Mouse (Mus musculus) gastrocnemius, postnatal 36 days (tissue): Measurements from ENCODE around the gene Krt86. TPM values are rescaled to one million over a fixed set of nuclear protein-coding genes. Genes with fewer than 3 reads are reported as not detected.
"Not testable (repeated sequence)": the region's sequence is repeated elsewhere in the genome, so short reads cannot be mapped to it uniquely, and the experiment has no call there.

Experiments
- DNase-seq, 2 experiments: peaks; one replicate each; pipeline ENCODE4 v3.0.0; 2022
- intact Hi-C: fragments of 180-260 bp; cut with DNase I; formaldehyde crosslinking; loops from one replicate; pipeline ENCODE4 v1.15.1; 2025
- total RNA-seq, 2 experiments: library from RNA; stranded (reverse); gene quantifications; 2 replicates each; pipeline ENCODE4 v1.2.3; 2021

Krt86 gene
- total RNA-seq, 2 experiments from 2014 or later: not detected

DNA sequence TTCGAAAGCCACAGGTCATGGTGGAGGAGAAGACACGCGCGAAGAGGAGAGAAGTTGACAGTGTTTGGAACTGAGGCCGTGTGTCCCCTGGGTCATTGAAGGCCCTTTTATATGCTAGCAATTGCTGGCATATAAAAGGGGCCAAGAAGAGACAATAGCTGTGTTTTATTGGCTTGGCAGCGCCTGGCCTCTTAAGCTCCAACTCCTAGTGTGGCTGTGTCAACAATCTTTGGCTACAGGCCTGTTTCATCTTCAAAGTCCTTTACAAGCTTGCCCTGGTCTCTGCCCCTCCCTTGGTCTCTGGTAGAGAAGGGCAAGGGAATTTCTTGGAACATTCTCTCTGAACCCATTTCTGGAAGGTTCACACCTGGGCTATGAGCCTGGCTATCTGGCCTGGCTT lies 18.2 kb downstream of the Krt86 start, which contains the start of gene Krt83:
TSS of gene Krt83 (minus strand) at position 82 of the 400 bp plus-strand sequence.
- intact Hi-C loops: no loop called here
- DNase-seq: no peak

GRCm38 (mm10) chr15:101492718-101493117 lies 19.4 kb downstream of the Krt86 start:
- intact Hi-C loops: no loop called here
- no peak for DNase-seq

GRCm38 (mm10) chr15:101493713-101494112 lies 20.4 kb downstream of the Krt86 start:
- intact Hi-C loops: no loop called here

DNA sequence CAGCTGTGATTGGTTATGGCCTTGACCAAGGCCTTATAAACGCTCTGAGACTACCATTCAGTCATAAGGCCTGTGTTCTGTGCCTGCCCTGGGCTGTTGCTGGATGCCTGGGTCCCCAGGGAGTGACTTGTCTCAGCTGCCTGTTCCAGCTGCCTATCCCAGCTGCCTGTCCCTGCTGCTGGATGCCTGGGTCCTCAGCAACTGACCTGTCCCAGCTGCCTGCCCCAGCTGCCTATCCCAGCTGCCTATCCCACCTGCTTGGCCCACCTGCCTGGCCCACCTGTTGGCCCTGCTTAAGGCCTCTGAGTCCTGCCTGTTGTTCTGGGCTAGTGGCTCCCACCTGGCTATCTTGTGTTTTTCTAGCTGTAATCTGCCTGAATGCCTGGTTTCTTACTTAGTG lies 20.9 kb downstream of the Krt86 start:
- no peak for DNase-seq
- intact Hi-C loops: no loop called here

More at GRCm38 (mm10) chr15:101493713-101494112, 20.4 kb downstream of the Krt86 start:
- no peak for DNase-seq

GRCm38 (mm10) chr15:101495266-101495665 lies 22.0 kb downstream of the Krt86 start:
- intact Hi-C loops: loop anchor here (5.0 kb wide), 1 partner anchor 153 kb away; no protein-coding TSS in a partner anchor

DNA sequence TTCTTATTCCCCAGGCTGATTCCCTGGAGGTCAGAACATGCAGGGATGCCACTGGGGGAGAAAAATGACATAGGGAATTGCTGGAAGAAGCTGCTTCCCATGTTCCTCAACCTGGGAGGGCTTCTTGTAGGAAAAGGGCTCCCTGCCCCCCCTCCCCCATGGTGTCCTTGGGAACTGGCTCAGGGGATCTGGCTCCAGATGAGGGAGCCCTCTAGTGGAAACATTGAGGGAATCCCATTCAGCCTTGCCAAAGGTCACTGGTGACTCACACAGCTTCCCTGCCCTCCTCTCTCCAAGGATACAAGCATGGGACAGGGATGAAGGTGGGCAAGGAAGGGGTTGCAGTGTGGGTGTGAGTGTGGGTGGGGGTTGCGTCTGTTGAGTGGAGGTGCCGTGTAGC lies 23.9 kb downstream of the Krt86 start:
- DNase-seq: no peak

More at GRCm38 (mm10) chr15:101495266-101495665, 22.0 kb downstream of the Krt86 start:
- no peak for DNase-seq

DNA sequence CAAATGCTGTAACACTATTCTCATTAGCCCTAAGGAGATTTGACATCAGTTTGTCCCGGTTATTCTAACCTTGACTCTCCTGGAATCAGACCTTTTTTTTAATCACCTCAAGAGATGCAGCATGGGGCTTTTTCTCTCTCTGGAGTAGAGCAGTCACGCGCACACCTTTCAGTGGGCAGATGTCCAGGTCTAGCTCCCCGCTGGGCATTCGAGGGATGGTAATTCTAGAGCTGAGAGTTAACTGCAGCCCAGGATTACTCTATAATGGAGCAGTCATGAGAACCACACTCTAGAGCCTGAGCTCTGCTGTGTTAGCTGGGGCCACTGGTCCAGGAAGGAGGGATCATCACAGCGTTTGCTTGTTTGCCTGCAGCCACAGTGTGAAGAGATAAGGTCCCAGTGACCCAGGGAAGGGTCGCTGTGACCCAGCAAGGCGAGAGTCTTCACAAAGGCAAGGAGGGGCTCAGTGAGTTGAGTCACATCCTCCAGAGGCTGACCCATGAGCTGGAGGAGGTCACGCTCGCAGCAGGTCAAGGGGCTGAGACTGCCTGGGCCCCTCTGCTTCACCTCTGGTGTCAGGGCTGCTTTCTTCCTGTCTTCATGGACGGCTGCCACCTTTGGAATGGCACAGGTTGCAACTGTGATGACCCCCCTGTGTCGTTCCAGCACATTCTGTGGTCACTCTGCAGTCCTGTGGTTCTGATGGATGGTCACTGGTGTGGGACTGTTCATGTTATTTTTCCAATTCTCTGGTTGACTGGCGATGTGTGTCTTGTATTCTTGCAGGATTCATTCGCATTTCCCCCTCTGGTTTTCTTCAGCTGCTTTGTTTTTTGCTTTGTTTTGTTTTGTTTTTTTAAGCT lies 33.8 kb downstream of the Krt86 start:
- no peak for DNase-seq
- intact Hi-C loops: no loop called here

More for the DNA sequence above, 23.9 kb downstream of the Krt86 start:
- intact Hi-C loops: loop anchor here (5.0 kb wide), 1 partner anchor 155 kb away; no protein-coding TSS in a partner anchor

- DNase-seq: no peak
- intact Hi-C loops: no loop called here
Observed at GRCm38 (mm10) chr15:101508247-101508646, 35.0 kb downstream of the Krt86 start.

DNA sequence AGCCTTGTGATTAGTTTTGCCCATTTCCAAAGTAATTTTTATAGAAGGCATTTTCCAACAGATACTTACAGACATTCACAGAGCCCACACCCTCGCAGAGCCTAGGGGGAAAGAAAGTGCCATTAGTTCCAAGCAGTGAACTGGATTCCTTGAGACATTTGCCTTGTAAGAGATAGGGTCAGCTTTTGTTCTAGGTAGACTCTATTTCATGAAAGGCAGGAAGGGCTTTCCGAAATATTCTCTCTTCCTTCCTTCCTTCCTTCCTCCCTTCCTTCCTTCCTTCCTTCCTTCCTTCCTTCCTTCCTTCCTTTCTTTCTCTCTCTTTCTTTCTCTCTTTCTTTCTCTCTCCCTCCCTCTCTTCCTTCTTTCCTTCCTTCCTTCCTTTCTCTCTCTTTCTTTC lies 43.9 kb downstream of the Krt86 start, which contains the start of gene Gm49425:
TSS of gene Gm49425 (minus strand) at position 101 of the 400 bp plus-strand sequence.
- not testable (repeated sequence) for DNase-seq
- intact Hi-C loops: loop anchor here (2.0 kb wide), 1 partner anchor 84 kb away; no protein-coding TSS in a partner anchor

- intact Hi-C loops: loop anchor here (2.0 to 10.0 kb wide), 4 partner anchors 179 to 545 kb away; no protein-coding TSS in a partner anchor
- DNase-seq: peak; percentile 50 to 58
Observed at GRCm38 (mm10) chr15:101519792-101520191, 46.5 kb downstream of the Krt86 start.

- intact Hi-C loops: loop anchor here (5.0 to 10.0 kb wide), 2 partner anchors 450 to 542 kb away; no protein-coding TSS in a partner anchor
- DNase-seq: no peak
Observed at GRCm38 (mm10) chr15:101522556-101523232, 49.4 kb downstream of the Krt86 start.

Other genes starting within 250 kb of the Krt86 start
- 1 to 10 TPM; 5.7 to 6.3 TPM for gene Grasp, start 249.3 kb upstream of the Krt86 start, total RNA-seq
- 100 to 1,000 TPM; 152 to 202 TPM for gene Nr4a1, start 219.2 kb upstream of the Krt86 start, total RNA-seq
- gene Atg101, start 189.2 kb upstream of the Krt86 start, total RNA-seq: 10 to 100 TPM; 30.6 to 32.6 TPM
- gene 6030408B16Rik, start 180.3 kb upstream of the Krt86 start, total RNA-seq: under 1 TPM; 0.23 to 0.44 TPM
- gene Krt80, start 103.3 kb upstream of the Krt86 start, total RNA-seq: 1 to 10 TPM; 1.9 to 2.5 TPM
- under 1 TPM in 1 of 2 experiments, not detected in 1; 0.15 TPM for gene Krt7, start 62.4 kb upstream of the Krt86 start, total RNA-seq
- gene Krt87, start 34.7 kb upstream of the Krt86 start, total RNA-seq: not detected
- not detected for gene Krt88, start 25.7 kb upstream of the Krt86 start, total RNA-seq
- not detected for gene Krt81, start 9.7 kb upstream of the Krt86 start, total RNA-seq
- gene Krt83, start 18.0 kb downstream of the Krt86 start, total RNA-seq: not detected
- gene Gm49425, start 43.8 kb downstream of the Krt86 start, total RNA-seq: not detected
- gene Krt84, start 59.3 kb downstream of the Krt86 start, total RNA-seq: not detected
- not detected for gene Krt82, start 77.2 kb downstream of the Krt86 start, total RNA-seq
- not detected for gene Krt90, start 89.5 kb downstream of the Krt86 start, total RNA-seq
- gene Krt75, start 100.4 kb downstream of the Krt86 start, total RNA-seq: not detected
- not detected for gene Gm5414, start 154.7 kb downstream of the Krt86 start, total RNA-seq
- gene Gm5478, start 173.9 kb downstream of the Krt86 start, total RNA-seq: not detected
- not detected for gene Krt6b, start 206.8 kb downstream of the Krt86 start, total RNA-seq
- not detected for gene Krt6a, start 220.8 kb downstream of the Krt86 start, total RNA-seq
- gene Krt5, start 239.4 kb downstream of the Krt86 start, total RNA-seq: under 1 TPM in 1 of 2 experiments, not detected in 1; 0.15 TPM